10 mouse cellular contexts compared by ENCODE assay signal in the genomic region with DNA sequence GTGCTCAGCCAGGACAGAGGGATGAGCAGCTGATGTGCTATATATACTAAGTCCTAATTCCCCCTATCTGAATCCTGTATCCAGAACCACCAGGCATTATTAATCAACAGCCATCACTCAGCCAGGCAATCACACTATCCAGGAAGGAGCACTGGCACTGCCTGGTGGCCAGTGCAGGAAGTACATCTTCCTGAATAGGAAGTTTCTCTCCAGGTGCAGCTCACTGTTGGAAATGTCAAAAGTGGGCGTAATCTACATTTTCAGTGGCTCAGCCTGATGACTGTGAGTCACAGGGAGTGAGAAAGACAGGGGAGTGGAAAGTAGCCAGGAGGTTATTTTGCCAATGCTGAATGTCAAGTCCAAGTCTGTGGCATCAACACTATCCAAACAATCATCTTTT. TPM values are rescaled to one million over a fixed set of nuclear protein-coding genes. Genes with fewer than 3 reads are reported as not detected.
DNase-seq lines count a peak whose midpoint lies in the region; ATAC-seq and TF ChIP-seq lines count a peak whose summit lies in the region.
"Had no signal": no experiment of that assay in that cellular context is flagged by ENCODE, and none has a peak within 500 bp of the region (broad histone marks: within the 10 kb centered on the region; RNA-seq: fewer than 3 reads in every experiment).

No protein-coding gene starts in this region.

- no peak for TF ChIP-seq POLR2A in small intestine, adult 2 months (IDR thresholded peaks at IDR 0.05; ENCODE audit: low read depth, low read length)

- 88% methylated on average over 1 of the region's 1 CpGs for WGBS in embryonic facial prominence, embryonic 14.5 days
- 88% methylated on average over 1 of the region's 1 CpGs for WGBS in liver, embryonic 11.5 days
- 81% methylated on average over 1 of the region's 1 CpGs for WGBS in small intestine, adult 2 months

- no peaks in the 10 kb centered on the region for H3K4me1 ChIP-seq in embryonic facial prominence, embryonic 14.5 days (ENCODE audit: control insufficient read depth, insufficient read depth, low read length)
- H3K4me1 ChIP-seq in liver, embryonic 11.5 days (replicated peaks; ENCODE audit: control insufficient read depth, insufficient read depth, low read length), result no peaks in the 10 kb centered on the region
- H3K4me1 ChIP-seq in small intestine, adult 2 months (ENCODE audit: control insufficient read depth, insufficient read depth, insufficient read length, low read length), result no peaks in the 10 kb centered on the region

- peaks cover 51% of the 10 kb centered on the region for H3K36me3 ChIP-seq in embryonic facial prominence, embryonic 14.5 days (ENCODE audit: control insufficient read depth, insufficient read depth, low read length)
- H3K36me3 ChIP-seq in liver, embryonic 11.5 days (ENCODE audit: control insufficient read depth, insufficient read depth, low read length), result peaks cover 25% of the 10 kb centered on the region
- H3K36me3 ChIP-seq in small intestine, adult 2 months (ENCODE audit: control insufficient read depth, insufficient read depth, low read length), result peaks cover 16% of the 10 kb centered on the region

- H3K9me3 ChIP-seq in embryonic facial prominence, embryonic 14.5 days (ENCODE audit: control insufficient read depth, low read length), result no peaks in the 10 kb centered on the region
- H3K9me3 ChIP-seq in liver, embryonic 11.5 days (ENCODE audit: control insufficient read depth, low read length), result no peaks in the 10 kb centered on the region

- H3K27ac ChIP-seq in embryonic facial prominence, embryonic 14.5 days (replicated peaks; ENCODE audit: low read depth, low read length), result no peak overlapping the region
- no peak overlapping the region for H3K27ac ChIP-seq in liver, embryonic 11.5 days (ENCODE audit: low read depth, low read length)
- no peak overlapping the region for H3K27ac ChIP-seq in small intestine, adult 2 months (ENCODE audit: insufficient read depth, low read depth, low read length)

- H3K27me3 ChIP-seq in embryonic facial prominence, embryonic 14.5 days (replicated peaks; ENCODE audit: control insufficient read depth, insufficient read depth, low read length), result no peaks in the 10 kb centered on the region
- no peaks in the 10 kb centered on the region for H3K27me3 ChIP-seq in liver, embryonic 11.5 days (replicated peaks; ENCODE audit: control insufficient read depth, insufficient read depth, low read length)
- H3K27me3 ChIP-seq in small intestine, adult 2 months (ENCODE audit: control insufficient read depth, insufficient read depth, low read length), result no peaks in the 10 kb centered on the region

- no peak for DNase-seq in frontal cortex, postnatal 14 days (ENCODE audit: low spot score in 2 of 2)
- DNase-seq in 416B (ENCODE audit: low read depth), result peak; percentile 70
- peak; percentile 29 for DNase-seq in T-cell, adult 2 months (ENCODE audit: low spot score)
- peak; percentile 32 for DNase-seq in embryonic facial prominence, embryonic 14.5 days (ENCODE audit: low spot score)
- DNase-seq in liver, embryonic 11.5 days (ENCODE audit: low spot score), result no peak
- DNase-seq in urinary bladder, postnatal 4 days (ENCODE audit: low spot score in 2 of 2), result no peak

- peak; percentile 56; the same call in 1 of the 2 replicates for TF ChIP-seq CTCF in small intestine, adult 2 months (IDR thresholded peaks at IDR 0.05; ENCODE audit: extremely low read depth, insufficient read length, insufficient replicate concordance, low read depth, low read length)

- peak; percentile 64; the same call in 1 of the 2 replicates for ATAC-seq in frontal cortex, adult (ENCODE audit: low TSS enrichment)
- ATAC-seq in embryonic facial prominence, embryonic 14.5 days (ENCODE audit: low read depth), result no peak
- peak; percentile 42; the same call in 1 of the 2 replicates for ATAC-seq in liver, embryonic 11.5 days (replicated peaks; ENCODE audit: low FRiP score)

- no peak overlapping the region for H3K4me3 ChIP-seq in embryonic facial prominence, embryonic 14.5 days (ENCODE audit: low read depth, low read length)
- H3K4me3 ChIP-seq in liver, embryonic 11.5 days (ENCODE audit: low read depth, low read length), result no peak overlapping the region
- no peak overlapping the region for H3K4me3 ChIP-seq in small intestine, adult 2 months (ENCODE audit: low read depth, low read length)

- no peak overlapping the region for H3K4me2 ChIP-seq in embryonic facial prominence, embryonic 14.5 days (ENCODE audit: low read depth, low read length)
- no peak overlapping the region for H3K4me2 ChIP-seq in liver, embryonic 11.5 days

- H3K9ac ChIP-seq in embryonic facial prominence, embryonic 14.5 days (ENCODE audit: low read depth, low read length), result no peak overlapping the region; the same call in 1 of the 2 replicates
- H3K9ac ChIP-seq in liver, embryonic 11.5 days (ENCODE audit: low read depth, low read length), result no peak overlapping the region

RNA-seq across cellular contexts. Expression of a gene that starts 5.7 kb away (rescaled TPM):
- polyA plus RNA-seq in embryonic facial prominence, embryonic 14.5 days (2014; fragmentation: Nextera tagmentation; extraction: Ambion mirVana), result 0.21 and 0.26 TPM in 2 replicates
- polyA plus RNA-seq in liver, embryonic 11.5 days (2014; fragmentation: Nextera tagmentation; extraction: Ambion mirVana), result not detected in 2 replicates
- polyA plus RNA-seq in small intestine, adult 2 months (2012; rRNA removed), result 0.09 TPM in 1 of 2 replicates, not detected in the other
- polyA plus RNA-seq: limb, embryonic 11.5 days; stomach, embryonic 14.5 days had no signal

RNA-seq across cellular contexts. Expression of a gene that starts 8.8 kb away (rescaled TPM):
- 28.1 and 31.4 TPM in 2 replicates for polyA plus RNA-seq in embryonic facial prominence, embryonic 14.5 days (2014; fragmentation: Nextera tagmentation; extraction: Ambion mirVana)
- 30.7 and 33.3 TPM in 2 replicates for polyA plus RNA-seq in liver, embryonic 11.5 days (2014; fragmentation: Nextera tagmentation; extraction: Ambion mirVana)
- polyA plus RNA-seq in small intestine, adult 2 months (2012; rRNA removed), result 1.9 and 2.0 TPM in 2 replicates

RNA-seq across cellular contexts. Expression of a gene that starts 9.0 kb away (rescaled TPM):
- polyA plus RNA-seq in embryonic facial prominence, embryonic 14.5 days (2014; fragmentation: Nextera tagmentation; extraction: Ambion mirVana), result 98.7 and 100 TPM in 2 replicates
- 20.8 and 21.6 TPM in 2 replicates for polyA plus RNA-seq in liver, embryonic 11.5 days (2014; fragmentation: Nextera tagmentation; extraction: Ambion mirVana)
- 4.4 and 6.3 TPM in 2 replicates for polyA plus RNA-seq in small intestine, adult 2 months (2012; rRNA removed)

RNA-seq across cellular contexts. Expression of a gene that starts 28.6 kb away (rescaled TPM):
- 243 and 256 TPM in 2 replicates for polyA plus RNA-seq in embryonic facial prominence, embryonic 14.5 days (2014; fragmentation: Nextera tagmentation; extraction: Ambion mirVana)
- polyA plus RNA-seq in liver, embryonic 11.5 days (2014; fragmentation: Nextera tagmentation; extraction: Ambion mirVana), result 169 and 174 TPM in 2 replicates
- 10.2 and 17.0 TPM in 2 replicates for polyA plus RNA-seq in small intestine, adult 2 months (2012; rRNA removed)

RNA-seq across cellular contexts. Expression of a gene that starts 31.5 kb away (rescaled TPM):
- polyA plus RNA-seq in embryonic facial prominence, embryonic 14.5 days (2014; fragmentation: Nextera tagmentation; extraction: Ambion mirVana), result 0.19 and 0.38 TPM in 2 replicates
- polyA plus RNA-seq in liver, embryonic 11.5 days (2014; fragmentation: Nextera tagmentation; extraction: Ambion mirVana), result not detected in 2 replicates
- polyA plus RNA-seq in small intestine, adult 2 months (2012; rRNA removed), result not detected in 2 replicates
- polyA plus RNA-seq: stomach, embryonic 14.5 days had no signal

Comparison
In these comparisons a context has a peak if more than half of its experiments do, and no peak if none do; other contexts are left out.
1. DNase-seq: peak in 416B (single experiment), T-cell, adult 2 months (single experiment) and embryonic facial prominence, embryonic 14.5 days (single experiment); none in frontal cortex, postnatal 14 days (0 of 2), liver, embryonic 11.5 days (single experiment) and urinary bladder, postnatal 4 days (0 of 2).